Mouse (Mus musculus) limb, embryonic 10.5 days (tissue): ENCODE data around the gene Dgkz. TPM values are rescaled to one million over a fixed set of nuclear protein-coding genes. Genes with fewer than 3 reads are reported as not detected.

Experiments
- DNase-seq: peaks from one replicate; pipeline ENCODE4 v3.0.0-alpha.2; 2017; ENCODE audit warnings: low spot score
- H3K27ac ChIP-seq: fragments of 300-500 bp; sonication (generic); 2 replicates; pipeline ENCODE4 v1.5.1; 2016; ENCODE audit warnings: mild to moderate bottlenecking
- H3K27me3 ChIP-seq: fragments of 300-500 bp; sonication (generic); 2 replicates; pipeline ENCODE4 v1.6.1; 2016; ENCODE audit warnings: low read depth, mild to moderate bottlenecking; ENCODE audit not compliant: poor library complexity, severe bottlenecking
- H3K36me3 ChIP-seq: fragments of 300-500 bp; sonication (generic); 2 replicates; pipeline ENCODE4 v1.6.1; 2016; ENCODE audit warnings: mild to moderate bottlenecking, moderate library complexity
- H3K4me1 ChIP-seq: fragments of 300-500 bp; sonication (generic); 2 replicates; pipeline ENCODE4 v1.6.1; 2016
- H3K4me3 ChIP-seq: fragments of 300-500 bp; sonication (generic); 2 replicates; pipeline ENCODE4 v1.5.1; 2016; ENCODE audit warnings: mild to moderate bottlenecking, moderate library complexity
- H3K9me3 ChIP-seq: fragments of 300-500 bp; sonication (generic); replicated peaks from 2 replicates; pipeline ENCODE4 v1.6.1; 2016; ENCODE audit warnings: mild to moderate bottlenecking
- whole genome bisulfite sequencing: fragments of 180-500 bp; shearing (Covaris S2); methylation state at CpG from one replicate; pipeline ENCODE4 v1.1.7; 2016; 5-methylcytosine and 5-hydroxymethylcytosine counted together
- polyA plus RNA-seq: library from polyadenylated mRNA; unstranded; fragments of >200 nt; fragmentation: Nextera tagmentation; extraction: Ambion mirVana; gene quantifications from 2 replicates; pipeline ENCODE4 v1.2.1, GENCODE M21; 2016

The Dgkz gene
- polyA plus RNA-seq, 1 experiment from 2014 or later, result 57.3 TPM

DNA sequence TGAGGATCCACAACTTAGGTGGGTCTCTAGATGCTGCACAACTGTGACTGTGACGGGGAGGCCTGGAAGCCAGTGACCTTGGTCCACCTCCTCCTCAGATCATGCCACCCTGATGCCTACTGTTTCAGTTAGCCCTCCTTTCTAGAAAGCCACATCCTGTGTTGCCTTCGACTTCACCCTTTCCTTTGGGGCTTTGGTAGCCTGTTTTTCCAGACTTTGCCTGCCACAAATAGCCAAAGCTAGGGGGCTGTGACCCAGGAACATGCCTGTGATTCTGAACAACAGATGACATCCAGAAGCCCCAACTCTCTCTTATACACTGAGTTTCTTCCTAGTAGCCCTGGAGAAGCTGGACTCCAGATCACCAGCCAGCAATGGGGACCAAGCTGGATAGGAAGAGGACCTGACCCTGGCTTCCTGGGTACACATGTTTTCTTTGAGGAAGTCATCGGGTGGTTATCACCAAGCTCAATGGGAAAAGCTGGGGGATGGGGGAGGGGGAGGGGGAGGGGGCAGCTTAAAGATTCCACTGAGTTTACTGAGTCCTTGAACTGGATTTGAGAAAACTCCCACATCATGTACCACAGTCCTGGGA lies 11.0 kb downstream of the Dgkz start:
- Histone ChIP-seq H3K4me3 (peak overlapping the region; percentile 76), H3K4me1 (peaks cover 71% of the 10 kb centered on the region), H3K36me3 (peaks cover 11% of the 10 kb centered on the region), H3K9me3 (no peaks in the 10 kb centered on the region), H3K27me3 (0 out of 2 replicates have a peak, but pooled peaks cover under 1% of the 10 kb centered on the region), H3K27ac (peak overlapping the region; percentile 86)
- 74% methylated on average over 3 of the region's 3 CpGs for WGBS
- no peak for DNase-seq

DNA sequence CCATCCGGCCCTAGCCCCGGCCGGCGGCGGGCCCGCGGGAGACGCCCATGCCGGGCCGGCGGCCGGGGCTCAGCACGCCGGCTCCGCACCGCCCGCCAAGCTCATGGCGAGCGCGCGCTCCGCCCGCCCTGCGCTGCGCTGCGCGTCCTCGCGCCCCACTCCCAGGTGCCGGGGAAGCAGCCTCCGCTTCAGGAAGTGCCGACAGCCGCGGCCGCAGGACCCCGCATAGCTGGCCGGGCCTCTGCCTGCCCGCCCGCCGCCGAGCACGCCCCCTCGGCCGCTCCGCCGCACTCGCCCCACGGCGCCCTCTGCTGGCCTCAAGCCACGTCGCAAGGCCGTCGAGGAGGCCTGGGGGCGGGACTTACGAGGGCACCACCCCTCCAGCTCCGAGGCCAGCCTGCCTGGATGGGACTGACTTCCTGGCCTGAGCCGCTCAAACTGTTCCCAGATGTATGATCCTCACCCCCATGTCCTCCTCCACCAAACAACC lies 12.2 kb downstream of the Dgkz start:
- WGBS, result under 1% methylated on average over 43 of the region's 57 CpGs
- peaks cover 82% of the 10 kb centered on the region for H3K4me1 ChIP-seq
- peaks cover 15% of the 10 kb centered on the region for H3K36me3 ChIP-seq

DNA sequence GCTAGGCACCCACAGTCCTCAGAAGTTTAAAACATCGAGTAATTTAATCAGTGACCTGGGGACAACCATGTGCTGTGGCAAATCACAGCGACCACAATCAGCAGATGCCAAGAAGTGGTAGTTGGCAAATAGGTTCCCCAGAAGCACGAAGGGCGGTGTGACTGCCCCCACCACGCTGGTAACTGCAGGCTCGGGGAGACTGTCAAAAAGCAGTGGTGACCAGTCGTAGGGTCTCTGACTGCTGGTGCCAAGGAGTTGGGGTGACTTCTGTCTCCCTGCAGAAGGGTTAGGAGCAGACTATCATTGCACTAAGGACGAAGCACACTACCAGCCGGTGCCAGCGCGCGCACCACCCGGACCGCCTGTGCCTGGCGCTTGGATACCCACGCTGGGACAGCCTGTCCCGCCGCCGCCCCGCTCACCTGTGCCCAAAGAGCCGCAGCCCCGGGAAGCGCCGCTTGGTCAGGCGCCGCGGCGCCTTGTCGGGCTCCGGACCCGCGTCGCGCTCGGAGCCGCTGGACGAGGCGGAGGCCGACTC lies 12.7 kb downstream of the Dgkz start:
- Histone ChIP-seq H3K27me3 (no peaks in the 10 kb centered on the region), H3K4me1 (peaks cover 79% of the 10 kb centered on the region), H3K27ac (peak overlapping the region; percentile 93), H3K36me3 (peaks cover 17% of the 10 kb centered on the region), H3K9me3 (no peaks in the 10 kb centered on the region), H3K4me3 (peak overlapping the region; percentile 76)
- DNase-seq, result no peak
- under 1% methylated on average over 39 of the region's 39 CpGs for WGBS

More for the DNA sequence above, 12.2 kb downstream of the Dgkz start:
- H3K27ac ChIP-seq, result peak overlapping the region; percentile 93
- peak overlapping the region; percentile 76 for H3K4me3 ChIP-seq
- DNase-seq, result peak; percentile 99
- H3K27me3 ChIP-seq, result no peaks in the 10 kb centered on the region
- H3K9me3 ChIP-seq, result no peaks in the 10 kb centered on the region

DNA sequence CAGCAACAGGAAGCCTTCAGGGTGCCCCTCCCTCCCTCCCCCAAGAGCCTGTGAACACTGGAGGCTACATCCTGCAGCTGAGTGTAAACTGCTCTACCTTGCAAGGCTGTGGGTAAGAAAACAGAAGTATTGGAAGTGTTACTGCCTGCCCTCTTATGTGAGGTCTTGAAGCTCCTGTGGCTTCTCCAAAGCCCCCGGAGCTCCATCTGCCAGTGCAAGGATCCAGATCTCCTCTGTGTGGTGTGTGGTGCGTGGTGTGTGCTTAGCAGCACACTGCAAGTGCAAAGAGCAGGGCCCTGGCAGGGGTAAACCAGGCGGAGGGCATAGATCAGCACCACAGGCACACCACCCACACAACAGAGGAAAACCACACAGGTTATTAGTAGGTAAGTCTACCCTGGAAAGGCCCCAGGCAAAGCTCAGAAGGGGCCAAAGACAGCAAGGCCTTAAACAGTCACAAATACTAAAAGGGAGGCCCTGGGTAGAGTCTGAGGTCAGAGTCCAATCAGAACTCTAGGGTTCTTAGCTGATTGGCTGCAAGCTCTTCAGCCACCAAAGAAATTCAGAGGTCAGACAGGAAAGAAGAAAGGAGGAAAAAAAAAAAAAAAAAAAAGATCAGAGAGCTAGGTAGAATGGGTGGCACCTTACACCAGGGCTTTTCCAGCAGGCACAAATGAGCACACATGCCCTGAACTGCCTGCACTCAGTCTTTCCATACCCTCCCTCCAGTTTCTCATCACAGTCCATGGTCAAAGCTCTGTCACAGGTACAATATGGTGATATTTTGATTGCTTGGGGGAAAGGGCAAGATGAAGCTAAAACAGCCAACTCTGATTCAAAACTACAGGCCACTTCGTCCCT lies 13.5 kb downstream of the Dgkz start:
- WGBS, result 72% methylated on average over 4 of the region's 4 CpGs
- DNase-seq, result no peak
- no peaks in the 10 kb centered on the region for H3K27me3 ChIP-seq
- H3K4me3 ChIP-seq, result peak overlapping the region; percentile 76
- H3K36me3 ChIP-seq, result peaks cover 20% of the 10 kb centered on the region
- no peaks in the 10 kb centered on the region for H3K9me3 ChIP-seq
- H3K27ac ChIP-seq, result peak overlapping the region; percentile 93
- peaks cover 84% of the 10 kb centered on the region for H3K4me1 ChIP-seq

DNA sequence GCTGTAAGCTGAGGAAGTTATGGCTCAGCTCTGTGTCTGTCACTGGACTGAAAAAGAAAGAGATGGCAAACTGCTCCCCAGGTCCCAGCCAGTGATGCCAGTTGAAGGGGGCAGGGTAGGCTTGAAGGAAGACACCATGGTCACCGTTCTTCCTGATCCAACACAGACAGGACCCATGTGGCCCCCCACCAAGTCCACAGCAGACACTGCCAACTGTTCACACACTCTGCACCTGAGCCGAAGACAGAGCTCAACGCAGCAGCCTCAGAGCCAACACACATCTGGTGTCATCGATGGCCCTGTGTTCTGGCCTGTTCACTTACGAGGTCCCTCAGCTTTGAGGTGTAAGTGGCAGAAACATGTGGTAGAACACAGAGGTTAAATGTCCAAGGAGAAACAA lies 15.2 kb downstream of the Dgkz start:
- 93% methylated on average over 5 of the region's 5 CpGs for WGBS
- Histone ChIP-seq H3K4me1 (peaks cover 80% of the 10 kb centered on the region), H3K4me3 (no peak overlapping the region), H3K9me3 (no peaks in the 10 kb centered on the region), H3K27me3 (no peaks in the 10 kb centered on the region), H3K27ac (no peak overlapping the region), H3K36me3 (peaks cover 27% of the 10 kb centered on the region)
- DNase-seq, result no peak

DNA sequence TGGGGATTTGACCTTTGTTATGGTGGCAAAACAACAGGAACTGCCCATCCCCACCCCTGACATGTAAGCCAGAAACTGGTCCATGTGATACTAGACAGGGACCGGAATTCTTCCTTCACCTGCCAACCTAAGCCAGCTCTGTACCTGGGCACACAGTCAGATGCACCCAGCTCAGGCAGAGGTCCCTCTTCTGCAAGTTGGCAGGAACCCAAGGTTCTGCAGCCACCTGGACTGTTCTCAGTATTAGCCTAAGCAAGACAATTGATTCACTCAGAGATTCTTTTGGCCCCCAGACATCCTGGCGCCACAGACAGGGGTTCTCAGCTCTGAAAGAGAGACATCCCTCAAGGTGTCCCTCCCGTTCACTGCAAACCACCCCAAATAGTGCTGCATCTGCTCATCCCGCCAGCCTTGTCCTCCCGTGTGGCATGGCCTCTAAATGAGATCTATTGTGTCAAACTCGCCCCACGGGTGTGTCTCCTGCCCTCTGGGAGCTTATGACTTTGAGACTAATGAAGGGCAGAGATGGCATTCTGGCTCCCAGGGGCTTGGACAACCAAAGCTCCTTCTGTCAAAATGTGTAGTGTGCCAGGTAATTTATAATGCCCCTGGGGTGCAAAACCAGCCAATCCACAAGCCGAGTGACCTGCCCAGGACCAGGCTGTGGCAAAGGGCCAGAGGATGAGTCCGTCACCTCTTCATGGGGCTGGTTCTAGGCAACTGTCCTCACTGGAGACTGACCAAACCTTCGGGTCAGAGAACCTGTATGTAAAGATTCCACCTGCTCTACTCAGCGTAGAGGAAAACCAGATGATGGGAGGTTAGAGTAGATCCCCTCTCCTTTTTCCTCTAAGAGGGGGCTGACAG lies 15.9 kb downstream of the Dgkz start:
- no peak for DNase-seq
- Histone ChIP-seq H3K9me3 (no peaks in the 10 kb centered on the region), H3K27ac (peak overlapping the region; percentile 2; the same call in 1 of the 2 replicates), H3K4me3 (no peak overlapping the region), H3K36me3 (peaks cover 27% of the 10 kb centered on the region), H3K4me1 (peaks cover 79% of the 10 kb centered on the region), H3K27me3 (no peaks in the 10 kb centered on the region)
- WGBS, result 84% methylated on average over 11 of the region's 11 CpGs

DNA sequence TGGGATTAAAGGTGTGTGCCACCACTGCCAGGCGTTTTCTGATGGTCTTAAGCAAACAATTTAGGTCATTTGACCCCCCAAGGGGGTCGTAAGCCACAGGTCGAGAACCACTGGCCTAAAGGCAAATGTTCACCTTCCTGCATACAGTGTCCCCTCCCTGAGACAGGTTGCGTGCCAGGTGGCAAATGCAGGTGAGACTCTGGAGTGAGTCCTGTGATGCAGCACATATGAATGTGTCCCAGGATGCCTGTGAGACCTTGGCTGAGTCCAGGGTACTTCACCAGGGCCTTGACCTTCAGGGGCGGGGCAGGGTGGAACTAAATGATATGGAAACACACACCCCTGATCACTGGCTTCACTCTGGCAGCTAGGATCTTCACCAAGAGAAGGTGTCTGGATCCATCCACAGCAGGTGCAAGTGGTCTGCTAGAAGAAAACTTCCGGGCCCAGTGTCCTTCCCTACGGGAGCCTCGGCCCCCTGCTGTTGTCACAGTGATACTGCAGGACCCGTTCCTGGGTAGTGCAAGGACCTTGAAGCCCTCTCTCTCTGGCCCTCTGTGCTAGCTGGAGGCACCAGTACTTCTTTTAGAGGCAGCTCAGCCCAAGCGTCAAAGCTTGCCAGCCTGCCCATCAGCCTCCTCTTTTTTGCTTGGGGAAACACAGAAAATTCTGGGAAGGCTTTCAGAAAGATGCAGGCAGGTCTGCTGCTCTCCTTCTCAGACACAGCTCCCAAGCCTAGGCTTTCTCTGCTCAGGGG lies 16.8 kb downstream of the Dgkz start:
- peak; percentile 63 for DNase-seq
- WGBS, result 46% methylated on average over 10 of the region's 10 CpGs
- H3K27me3 ChIP-seq, result no peaks in the 10 kb centered on the region
- H3K4me1 ChIP-seq, result peaks cover 75% of the 10 kb centered on the region
- H3K27ac ChIP-seq, result peak overlapping the region; percentile 2; the same call in 1 of the 2 replicates
- no peaks in the 10 kb centered on the region for H3K9me3 ChIP-seq
- peaks cover 29% of the 10 kb centered on the region for H3K36me3 ChIP-seq
- no peak overlapping the region for H3K4me3 ChIP-seq

DNA sequence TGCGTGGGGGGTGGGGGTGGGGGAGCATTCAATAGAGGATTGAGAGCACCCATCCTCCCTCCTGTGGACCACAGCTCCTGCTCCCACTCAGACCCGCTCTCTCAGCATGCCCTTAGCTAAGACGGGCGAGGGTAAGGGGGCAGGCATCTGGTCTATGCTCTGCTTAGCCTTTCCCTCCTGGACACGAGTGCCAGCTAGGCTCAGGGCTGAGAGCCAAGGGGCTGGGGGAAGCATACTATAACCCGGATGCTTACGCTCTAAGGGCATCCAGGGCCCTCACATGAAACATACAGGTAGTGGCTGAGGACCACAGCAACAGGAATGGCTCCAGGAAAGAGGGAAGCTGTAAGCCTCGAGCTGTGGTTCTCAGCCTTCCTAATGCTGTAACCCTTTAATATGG lies 17.6 kb downstream of the Dgkz start:
- Histone ChIP-seq H3K27ac (no peak overlapping the region), H3K4me3 (no peak overlapping the region), H3K27me3 (no peaks in the 10 kb centered on the region), H3K9me3 (no peaks in the 10 kb centered on the region), H3K4me1 (peaks cover 75% of the 10 kb centered on the region), H3K36me3 (peaks cover 31% of the 10 kb centered on the region)
- WGBS, result 91% methylated on average over 8 of the region's 8 CpGs
- no peak for DNase-seq

DNA sequence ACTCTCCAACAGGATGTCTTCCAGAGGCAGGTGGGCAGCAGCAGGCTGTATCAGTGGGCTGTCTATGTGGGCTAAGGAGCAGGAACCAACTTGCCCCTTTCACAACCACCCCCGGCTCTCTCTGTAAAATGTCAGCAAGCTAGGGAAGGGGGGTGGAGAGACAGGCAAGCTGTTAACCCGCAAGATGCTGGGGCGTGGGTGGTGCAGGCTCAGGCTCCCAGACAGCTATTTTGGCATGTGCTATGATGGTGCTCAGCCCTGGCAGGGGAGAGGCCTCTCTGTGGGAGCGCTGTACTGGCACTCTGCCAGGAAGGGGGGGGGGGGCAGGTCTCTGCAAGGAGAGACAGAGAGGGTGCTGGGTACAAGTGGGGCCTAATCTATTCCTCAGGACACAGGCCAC lies 18.6 kb downstream of the Dgkz start:
- 69% methylated on average over 4 of the region's 4 CpGs for WGBS
- Histone ChIP-seq H3K4me3 (no peak overlapping the region), H3K27me3 (no peaks in the 10 kb centered on the region), H3K4me1 (peaks cover 67% of the 10 kb centered on the region), H3K9me3 (no peaks in the 10 kb centered on the region), H3K27ac (peak overlapping the region; percentile 23; the same call in 1 of the 2 replicates), H3K36me3 (peaks cover 31% of the 10 kb centered on the region)
- no peak for DNase-seq

DNA sequence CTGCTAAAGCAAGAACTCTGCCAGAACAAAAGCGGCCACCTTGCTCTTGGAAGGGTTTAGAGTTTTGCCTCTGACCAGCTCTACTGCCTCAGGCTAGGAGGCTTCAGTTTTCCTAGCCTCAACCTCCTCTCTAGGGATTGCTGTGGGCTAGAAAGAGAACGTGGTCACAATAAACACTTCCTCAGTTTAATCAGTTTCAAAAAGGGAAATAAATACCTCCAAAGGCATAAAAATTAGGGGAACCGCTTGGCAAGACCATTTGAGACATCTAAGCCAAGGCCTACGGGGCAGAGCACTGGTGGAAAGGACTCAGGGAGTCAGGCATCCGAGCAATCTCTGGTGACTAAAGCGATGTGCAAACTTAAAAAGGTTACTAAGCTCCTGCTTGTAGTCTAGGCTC lies 19.8 kb downstream of the Dgkz start:
- Histone ChIP-seq H3K4me1 (peaks cover 55% of the 10 kb centered on the region), H3K4me3 (no peak overlapping the region), H3K36me3 (peaks cover 31% of the 10 kb centered on the region), H3K9me3 (no peaks in the 10 kb centered on the region), H3K27me3 (no peaks in the 10 kb centered on the region), H3K27ac (no peak overlapping the region)
- DNase-seq, result no peak
- WGBS, result 90% methylated on average over 6 of the region's 6 CpGs

DNA sequence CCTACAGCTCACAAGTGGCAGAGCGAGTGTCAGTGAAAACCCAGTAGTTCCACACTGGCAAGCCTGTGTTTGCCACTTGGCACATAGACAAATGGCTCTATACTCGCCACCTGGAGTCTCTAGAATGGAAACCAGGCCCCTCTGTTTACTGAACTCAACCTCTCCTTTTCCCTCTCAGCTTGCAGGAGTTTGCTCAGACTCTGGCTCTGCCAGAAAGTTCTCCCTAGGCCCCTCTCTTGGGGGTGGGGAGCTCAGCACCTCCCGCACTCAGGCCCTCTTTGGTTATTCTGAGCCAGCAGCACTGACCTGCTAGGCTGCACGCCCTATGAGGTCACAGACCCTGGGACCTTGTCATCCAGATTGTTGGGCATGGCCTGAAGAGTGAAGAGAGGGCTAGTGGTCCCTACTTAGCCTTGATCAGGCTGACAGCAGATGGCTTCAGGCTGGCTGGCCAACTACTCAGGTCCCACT lies 20.5 kb downstream of the Dgkz start:
- peak overlapping the region; percentile 48; the same call in 1 of the 2 replicates for H3K27ac ChIP-seq
- H3K4me1 ChIP-seq, result peaks cover 57% of the 10 kb centered on the region
- DNase-seq, result no peak

DNA sequence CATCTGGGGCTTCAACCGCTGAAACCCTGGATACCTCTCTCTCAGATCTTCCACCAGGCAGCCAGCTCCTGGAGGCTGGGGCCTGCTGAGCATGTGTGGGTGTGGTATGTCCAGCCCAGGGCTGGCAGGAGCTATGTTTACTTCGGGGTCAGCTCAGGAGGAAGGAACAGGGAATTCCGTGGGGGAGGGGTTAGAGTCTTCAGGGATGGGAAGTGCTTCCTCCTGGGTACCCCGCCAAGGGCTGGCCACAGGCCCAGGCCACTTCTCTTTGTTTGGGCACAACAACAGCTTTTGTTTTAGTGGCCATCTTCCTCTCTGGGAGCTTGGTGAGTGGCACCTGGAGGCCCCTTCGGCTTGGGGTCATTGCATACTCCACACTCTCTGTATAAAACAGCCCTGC lies 21.8 kb downstream of the Dgkz start:
- H3K9me3 ChIP-seq, result no peaks in the 10 kb centered on the region
- DNase-seq, result no peak
- H3K27ac ChIP-seq, result peak overlapping the region; percentile 71
- WGBS, result 18% methylated on average over 5 of the region's 5 CpGs
- no peaks in the 10 kb centered on the region for H3K27me3 ChIP-seq
- H3K4me1 ChIP-seq, result peaks cover 57% of the 10 kb centered on the region
- no peak overlapping the region for H3K4me3 ChIP-seq
- H3K36me3 ChIP-seq, result peaks cover 19% of the 10 kb centered on the region

More for the DNA sequence above, 20.5 kb downstream of the Dgkz start:
- peaks cover 25% of the 10 kb centered on the region for H3K36me3 ChIP-seq
- WGBS, result 85% methylated on average over 4 of the region's 4 CpGs
- H3K27me3 ChIP-seq, result no peaks in the 10 kb centered on the region
- H3K9me3 ChIP-seq, result no peaks in the 10 kb centered on the region
- H3K4me3 ChIP-seq, result no peak overlapping the region
